Mouse (Mus musculus): Measurements from ENCODE around the gene Plekha5.

- TF ChIP-seq CTCF (IDR thresholded peaks at IDR 0.05; ENCODE audit: low read depth, low read length), result no peak
- TF ChIP-seq POLR2A (IDR thresholded peaks at IDR 0.05; ENCODE audit: borderline replicate concordance, low read depth, low read length), result no peak
Measured at GRCm38 (mm10) chr6:140490220-140490619, 66.4 kb downstream of the Plekha5 start.

Measured in bone marrow macrophage, adult 2 months (primary cell).